ENCODE assay signal across 28 mouse cellular contexts in the genomic region with DNA sequence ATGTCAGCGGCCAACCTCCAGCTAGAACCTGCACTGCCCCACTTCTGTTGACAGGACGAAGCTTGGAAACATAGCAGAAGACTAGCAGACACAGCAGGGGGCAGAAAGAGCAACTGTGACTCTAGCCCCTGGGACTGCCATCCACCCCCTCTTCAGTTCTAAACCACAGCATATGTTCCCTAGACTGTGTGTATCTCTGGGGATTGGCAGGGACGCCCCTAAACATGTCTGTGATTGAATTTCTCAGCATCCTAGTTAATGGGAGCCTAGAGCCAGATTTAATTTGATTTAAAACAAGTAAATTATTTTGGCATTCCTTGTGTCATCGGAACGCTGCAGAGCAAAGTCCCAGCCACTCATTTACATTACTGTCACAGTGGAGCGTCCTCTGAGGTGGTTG.
"Had no signal": no experiment of that assay in that cellular context is flagged by ENCODE, and none has a peak within 500 bp of the region (broad histone marks: within the 10 kb centered on the region; RNA-seq: fewer than 3 reads in every experiment).

No protein-coding gene starts in this region.

- H3K9me3 ChIP-seq: heart, embryonic 10.5 days; heart, embryonic 12.5 days; hindbrain, embryonic 10.5 days; hindbrain, embryonic 12.5 days; intestine, embryonic 15.5 days; limb, embryonic 10.5 days; limb, embryonic 12.5 days; liver, embryonic 13.5 days; liver, embryonic 15.5 days had no signal

- H3K27ac ChIP-seq: gastrocnemius, adult 2 months; heart, embryonic 10.5 days; hindbrain, embryonic 10.5 days; hindbrain, embryonic 12.5 days; hindbrain, embryonic 14.5 days; intestine, embryonic 15.5 days; layer of hippocampus, adult 2 months; left cerebral cortex, adult 2 months; limb, embryonic 10.5 days; limb, embryonic 12.5 days; liver, embryonic 13.5 days; liver, embryonic 15.5 days had no signal

- H3K27me3 ChIP-seq: hindbrain, embryonic 12.5 days; intestine, embryonic 15.5 days; limb, embryonic 12.5 days; liver, embryonic 13.5 days; liver, embryonic 15.5 days had no signal

- H3K4me1 ChIP-seq: heart, embryonic 10.5 days; heart, embryonic 12.5 days; hindbrain, embryonic 12.5 days; limb, embryonic 10.5 days; limb, embryonic 12.5 days; liver, embryonic 13.5 days; liver, embryonic 15.5 days had no signal

- ATAC-seq: hindbrain, embryonic 16.5 days; inflammation-experienced regulatory T-cells, adult 6 months; intestine, embryonic 15.5 days; intestine, postnatal 0 days had no signal

- DNase-seq: gastrocnemius, adult 2 months; gastrocnemius, postnatal 10 days; gastrocnemius, postnatal 25 days; heart, adult 18-20 months; heart, postnatal 10 days; heart, postnatal 4 days; kidney, adult 18-20 months; kidney, adult 8-10 months; kidney, postnatal 10 days; kidney, postnatal 25 days; kidney, postnatal 4 days; liver; liver, embryonic 13.5 days had no signal

- H3K4me3 ChIP-seq: gastrocnemius, adult 2 months; heart, embryonic 10.5 days; heart, embryonic 12.5 days; hindbrain, embryonic 10.5 days; hindbrain, embryonic 12.5 days; intestine, embryonic 15.5 days; layer of hippocampus, adult 2 months; left cerebral cortex, adult 2 months; limb, embryonic 10.5 days; limb, embryonic 12.5 days; liver, embryonic 13.5 days; liver, embryonic 15.5 days had no signal

- H3K4me2 ChIP-seq: heart, embryonic 12.5 days; hindbrain, embryonic 12.5 days; hindbrain, embryonic 14.5 days; intestine, embryonic 15.5 days; limb, embryonic 12.5 days; liver, embryonic 11.5 days; liver, embryonic 13.5 days; liver, embryonic 15.5 days had no signal

- H3K36me3 ChIP-seq: heart, embryonic 10.5 days; heart, embryonic 12.5 days; hindbrain, embryonic 10.5 days; hindbrain, embryonic 12.5 days; intestine, embryonic 15.5 days; limb, embryonic 10.5 days; limb, embryonic 12.5 days; liver, embryonic 13.5 days; liver, embryonic 15.5 days had no signal

- H3K9ac ChIP-seq: heart, embryonic 12.5 days; hindbrain, embryonic 12.5 days; hindbrain, embryonic 14.5 days; intestine, embryonic 15.5 days; limb, embryonic 12.5 days; liver, embryonic 13.5 days; liver, embryonic 15.5 days had no signal
